Mouse (Mus musculus) intestine, embryonic 16.5 days (tissue): Measurements from ENCODE around the gene Mt1. TPM values are rescaled to one million over a fixed set of nuclear protein-coding genes. Genes with fewer than 3 reads are reported as not detected.
A peak's percentile ranks its signal among the peaks of the same experiment; 100 is the strongest.

Experiments used
- ATAC-seq: fragments of 200-750 bp; cut with Nextera tagmentation; 2 replicates; pipeline ENCODE4 v1.8.0; 2017; ENCODE audit warnings: moderate TSS enrichment, moderate library complexity
- H3K27ac ChIP-seq: fragments of 300-500 bp; sonication (generic); 2 replicates; pipeline ENCODE4 v1.5.1; 2014; ENCODE audit warnings: mild to moderate bottlenecking, low read length
- H3K27me3 ChIP-seq: fragments of 300-500 bp; sonication (generic); replicated peaks from 2 replicates; pipeline ENCODE4 v1.6.1; 2014; ENCODE audit warnings: low read length, control low read depth, mixed read lengths; ENCODE audit not compliant: control insufficient read depth, insufficient read depth
- H3K36me3 ChIP-seq: fragments of 300-500 bp; sonication (generic); 2 replicates; pipeline ENCODE4 v1.6.1; 2014; ENCODE audit warnings: low read length, control low read depth; ENCODE audit not compliant: control insufficient read depth, insufficient read depth
- H3K4me1 ChIP-seq: fragments of 300-500 bp; sonication (generic); 2 replicates; pipeline ENCODE4 v1.6.1; 2014; ENCODE audit warnings: low read length, control low read depth, mixed read lengths; ENCODE audit not compliant: control insufficient read depth, insufficient read depth
- H3K4me2 ChIP-seq: fragments of 300-500 bp; sonication (generic); 2 replicates; pipeline ENCODE4 v1.6.1; 2014; ENCODE audit warnings: low read depth, low read length, control low read depth
- H3K4me3 ChIP-seq: fragments of 300-500 bp; sonication (generic); 2 replicates; pipeline ENCODE4 v1.5.1; 2014; ENCODE audit warnings: mild to moderate bottlenecking, low read length
- H3K9ac ChIP-seq: fragments of 300-500 bp; sonication (generic); 2 replicates; pipeline ENCODE4 v1.6.1; 2014; ENCODE audit warnings: low read depth, low read length
- H3K9me3 ChIP-seq: fragments of 300-500 bp; sonication (generic); 2 replicates; pipeline ENCODE4 v1.6.1; 2016; ENCODE audit warnings: low read length, control low read depth; ENCODE audit not compliant: control insufficient read depth
- WGBS: fragments of 180-500 bp; shearing (Covaris S2); extraction: QIAGEN DNeasy Blood & Tissue Kit; methylation state at CpG from one replicate; pipeline ENCODE4 v1.1.7; 2014; 5-methylcytosine and 5-hydroxymethylcytosine counted together
- polyA plus RNA-seq: library from polyadenylated mRNA; unstranded; fragments of >200 nt; fragmentation: Nextera tagmentation; extraction: Ambion mirVana; gene quantifications from 2 replicates; pipeline ENCODE4 v1.2.1, GENCODE M21; 2015

Gene Mt1
- polyA plus RNA-seq, 1 experiment from 2014 or later = 3,684 TPM

DNA sequence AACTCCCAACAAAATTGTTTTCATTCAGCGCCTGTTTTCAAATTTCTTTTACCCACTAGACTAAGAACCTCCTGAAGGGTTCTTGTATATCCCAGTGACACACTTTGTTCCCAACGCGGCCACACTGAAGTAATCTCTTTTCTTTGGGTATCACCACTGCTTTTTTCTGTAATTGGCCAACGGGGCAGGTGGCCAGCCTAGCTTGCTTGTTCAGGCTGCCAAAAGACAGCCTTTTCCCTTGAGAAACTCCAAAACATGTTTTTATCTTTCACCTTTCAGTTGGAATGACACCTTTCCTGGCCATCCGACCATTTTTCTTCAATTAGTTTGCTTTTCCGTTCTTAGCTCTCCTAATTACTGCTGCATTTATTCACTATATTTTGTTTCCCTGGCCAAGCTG, 34.9 kb downstream of the Mt1 start:
- Histone ChIP-seq H3K4me3 (peak overlapping the region; percentile 30; the same call in 1 of the 2 replicates), H3K9ac (peak overlapping the region; percentile 59), H3K4me1 (peaks cover 13% of the 10 kb centered on the region), H3K36me3 (no peaks in the 10 kb centered on the region), H3K27me3 (no peaks in the 10 kb centered on the region), H3K9me3 (no peaks in the 10 kb centered on the region), H3K27ac (peak overlapping the region; percentile 57), H3K4me2 (peak overlapping the region; percentile 59)
- WGBS = 66% methylated on average over 6 of the region's 6 CpGs
- no peak for ATAC-seq

DNA sequence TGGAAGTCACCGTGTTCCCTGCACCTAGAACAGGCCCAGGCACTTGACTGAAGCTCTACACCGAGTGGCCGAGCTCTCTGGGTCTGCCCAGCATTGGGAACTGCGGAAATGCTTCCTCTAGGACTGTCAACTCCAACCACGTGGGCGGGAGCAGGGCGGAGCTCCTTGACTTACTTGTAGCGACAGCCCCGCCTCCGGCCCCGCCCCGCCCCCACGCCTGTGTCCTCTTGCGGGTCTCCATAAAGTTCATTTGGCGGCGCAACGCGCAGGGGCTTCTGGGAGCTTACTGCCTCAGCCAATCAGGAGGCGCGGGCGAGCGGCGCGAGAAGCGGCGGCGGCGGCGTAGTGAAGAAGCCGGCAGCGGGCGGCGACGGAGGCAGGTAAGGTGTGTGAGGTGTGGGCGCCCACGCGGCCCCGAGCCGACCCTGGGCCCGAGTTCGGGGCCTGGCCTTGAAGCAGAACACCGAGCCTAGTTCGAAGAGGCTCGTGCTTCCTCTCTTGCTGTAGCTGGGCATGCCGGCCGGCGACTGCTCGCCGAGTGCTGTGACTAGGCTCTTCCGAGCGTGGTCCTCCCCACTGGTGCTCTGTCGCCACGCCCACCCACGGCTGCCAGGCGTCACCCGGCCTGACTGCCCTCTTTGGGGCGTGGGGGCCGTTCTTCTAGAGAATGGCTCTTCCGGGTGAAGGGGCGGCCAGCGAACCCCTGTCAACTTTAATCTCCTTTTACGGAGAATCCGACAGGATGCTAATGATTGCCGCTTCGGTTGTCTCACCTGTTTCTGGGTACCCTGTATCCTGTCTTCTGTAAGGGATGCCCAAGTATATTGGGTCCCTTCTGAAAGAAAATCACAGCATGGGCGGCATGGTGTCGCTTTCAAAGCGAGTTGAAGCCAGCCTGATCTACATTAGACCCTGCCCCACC, 35.6 kb downstream of the Mt1 start, which contains the start of gene Nup93:
Gene Nup93, plus strand, starts transcription at position 313 of the 922 bp plus-strand sequence.
- ATAC-seq = peak; percentile 98
- no peaks in the 10 kb centered on the region for H3K9me3 ChIP-seq
- peak within 1 kb of the TSS; percentile 83 for H3K9ac ChIP-seq
- WGBS = under 1% methylated on average over 67 of the region's 68 CpGs
- H3K4me3 ChIP-seq = peak within 1 kb of the TSS; percentile 86
- peak within 1 kb of the TSS; percentile 67 for H3K4me2 ChIP-seq
- peak within 1 kb of the TSS; percentile 57 for H3K27ac ChIP-seq
- no peaks in the 10 kb centered on the region for H3K27me3 ChIP-seq
- H3K4me1 ChIP-seq = peaks cover 13% of the 10 kb centered on the region
- H3K36me3 ChIP-seq = no peaks in the 10 kb centered on the region

DNA sequence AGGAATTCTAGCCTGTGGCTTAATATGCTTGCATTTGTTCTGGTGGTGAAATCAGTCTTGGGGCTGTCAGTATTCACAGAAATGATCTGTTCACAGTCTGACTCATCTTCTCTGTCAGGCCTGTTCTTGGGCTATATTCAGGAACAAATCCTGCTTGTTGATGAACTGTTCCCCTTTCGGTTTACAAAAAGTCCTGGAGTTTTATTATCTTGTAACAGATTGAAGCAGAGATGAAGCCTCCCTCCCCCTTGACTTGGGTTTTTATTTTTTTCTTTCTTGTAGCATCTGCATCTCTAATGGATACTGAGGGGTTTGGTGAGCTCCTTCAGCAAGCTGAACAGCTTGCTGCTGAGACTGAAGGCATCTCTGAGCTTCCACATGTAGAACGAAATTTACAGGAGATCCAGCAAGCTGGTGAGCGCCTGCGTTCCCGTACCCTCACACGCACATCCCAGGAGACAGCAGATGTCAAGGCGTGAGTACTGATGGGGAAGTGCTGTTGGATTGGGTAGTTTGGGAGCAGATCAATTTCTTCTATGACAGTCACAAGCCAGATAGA, 48.6 kb downstream of the Mt1 start:
- no peaks in the 10 kb centered on the region for H3K9me3 ChIP-seq
- no peak for ATAC-seq
- H3K9ac ChIP-seq = no peak overlapping the region
- H3K4me1 ChIP-seq = no peaks in the 10 kb centered on the region
- no peak overlapping the region for H3K4me3 ChIP-seq
- 83% methylated on average over 7 of the region's 7 CpGs for WGBS
- H3K36me3 ChIP-seq = no peaks in the 10 kb centered on the region
- H3K4me2 ChIP-seq = no peak overlapping the region
- no peaks in the 10 kb centered on the region for H3K27me3 ChIP-seq
- H3K27ac ChIP-seq = no peak overlapping the region

Other genes starting within 250 kb of the Mt1 start
- gene Amfr, start 166.2 kb upstream of the Mt1 start, polyA plus RNA-seq = 27.8 and 36.4 TPM in 2 replicates
- 87.8 and 95.9 TPM in 2 replicates for gene Nudt21, start 142.1 kb upstream of the Mt1 start, polyA plus RNA-seq
- gene Ogfod1, start 141.9 kb upstream of the Mt1 start, polyA plus RNA-seq = 12.5 and 13.1 TPM in 2 replicates
- gene Bbs2, start 80.2 kb upstream of the Mt1 start, polyA plus RNA-seq = 6.8 and 8.2 TPM in 2 replicates
- 5.5 and 6.3 TPM in 2 replicates for gene Mt4, start 41.9 kb upstream of the Mt1 start, polyA plus RNA-seq
- gene Mt3, start 26.5 kb upstream of the Mt1 start, polyA plus RNA-seq = 5.4 and 5.5 TPM in 2 replicates
- 600 and 738 TPM in 2 replicates for gene Mt2, start 6.4 kb upstream of the Mt1 start, polyA plus RNA-seq
- 56.9 and 66.4 TPM in 2 replicates for gene Nup93, start 35.5 kb downstream of the Mt1 start, polyA plus RNA-seq
- 0.05 and 0.06 TPM in 2 replicates for gene Slc12a3, start 150.1 kb downstream of the Mt1 start, polyA plus RNA-seq
- 163 and 188 TPM in 2 replicates for gene Herpud1, start 207.4 kb downstream of the Mt1 start, polyA plus RNA-seq